ENCODE assay signal across 13 mouse cellular contexts in the genomic region with DNA sequence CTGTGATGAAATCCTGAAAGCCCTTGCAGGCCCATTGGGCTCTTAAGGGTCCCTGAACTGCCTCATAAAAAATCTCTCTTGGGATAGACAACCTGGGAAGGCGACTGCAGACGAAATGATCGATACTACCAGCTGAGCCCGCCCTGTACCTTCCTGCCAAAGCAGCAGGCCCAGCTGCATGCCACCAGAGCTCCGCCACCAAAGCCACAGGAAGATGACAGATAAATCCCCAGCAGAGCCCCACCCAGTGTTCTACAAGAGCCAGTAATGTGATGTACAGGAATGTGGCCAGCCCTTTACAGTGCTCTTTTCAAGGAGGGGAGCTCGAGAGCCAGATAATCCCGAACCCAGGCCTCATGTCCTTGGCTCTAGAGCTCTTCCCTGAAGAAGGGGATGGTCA.
DNase-seq lines count a peak whose midpoint lies in the region; ATAC-seq lines count a peak whose summit lies in the region.
"Had no signal": no experiment of that assay in that cellular context is flagged by ENCODE, and none has a peak within 500 bp of the region (broad histone marks: within the 10 kb centered on the region; RNA-seq: fewer than 3 reads in every experiment).

No protein-coding gene starts in this region.

- no peak overlapping the region for H3K4me3 ChIP-seq in liver, embryonic 11.5 days (ENCODE audit: low read depth, low read length)

- no peak overlapping the region for H3K4me2 ChIP-seq in liver, embryonic 11.5 days
- H3K4me2 ChIP-seq: lung, embryonic 14.5 days had no signal

- peak; percentile 92 for ATAC-seq in megakaryocyte progenitor cell, adult 5-6 weeks (replicated peaks; ENCODE audit: poor library complexity)
- no peak for ATAC-seq in liver, embryonic 11.5 days (replicated peaks; ENCODE audit: low FRiP score)
- ATAC-seq: forebrain, embryonic 16.5 days; inflammation-experienced regulatory T-cells, adult 6 months had no signal

- H3K9me3 ChIP-seq in liver, embryonic 11.5 days (ENCODE audit: control insufficient read depth, low read length): no peaks in the 10 kb centered on the region

- 43% methylated on average over 7 of the region's 7 CpGs for WGBS in liver, embryonic 11.5 days

- intact Hi-C loops in left cerebral cortex, postnatal 4 days (cut with DNase I): no loop called here

- H3K4me1 ChIP-seq in liver, embryonic 11.5 days (replicated peaks; ENCODE audit: control insufficient read depth, insufficient read depth, low read length): no peaks in the 10 kb centered on the region

- peak; percentile 18 for DNase-seq in lung, postnatal 25 days (ENCODE audit: low spot score)
- DNase-seq in lung, postnatal 10 days: no peak
- peak; percentile 39 for DNase-seq in MN1 (ENCODE audit: low spot score)
- DNase-seq in thymus, postnatal 14 days: peak; percentile 69
- no peak for DNase-seq in left cerebral cortex, adult 9 months (ENCODE audit: low spot score in 2 of 2)
- no peak for DNase-seq in left cerebral cortex, postnatal 4 days
- DNase-seq in liver, embryonic 11.5 days (ENCODE audit: low spot score): no peak
- DNase-seq: gastrocnemius, postnatal 10 days; lung, embryonic 14.5 days; midbrain, embryonic 14.5 days had no signal

- H3K27me3 ChIP-seq in liver, embryonic 11.5 days (replicated peaks; ENCODE audit: control insufficient read depth, insufficient read depth, low read length): peaks cover 8% of the 10 kb centered on the region; the same call in 1 of the 2 replicates

- H3K27ac ChIP-seq in liver, embryonic 11.5 days (ENCODE audit: low read depth, low read length): no peak overlapping the region

- no peaks in the 10 kb centered on the region for H3K36me3 ChIP-seq in liver, embryonic 11.5 days (ENCODE audit: control insufficient read depth, insufficient read depth, low read length)

- no peak overlapping the region for H3K9ac ChIP-seq in liver, embryonic 11.5 days (ENCODE audit: low read depth, low read length)
- H3K9ac ChIP-seq: lung, embryonic 14.5 days had no signal

Comparison
In these comparisons a context has a peak if more than half of its experiments do, and no peak if none do; other contexts are left out.
1. DNase-seq: peak in lung, postnatal 25 days (single experiment), MN1 (single experiment) and thymus, postnatal 14 days (single experiment); none in lung, postnatal 10 days (single experiment), left cerebral cortex, adult 9 months (0 of 2), left cerebral cortex, postnatal 4 days (single experiment) and liver, embryonic 11.5 days (single experiment).